Mouse (Mus musculus): ENCODE data around the gene Nfia. TPM values are rescaled to one million over a fixed set of nuclear protein-coding genes. Genes with fewer than 3 reads are reported as not detected.

Gene Nfia
- polyA plus RNA-seq, 1 experiment from 2014 or later, result 42.0 TPM

DNA sequence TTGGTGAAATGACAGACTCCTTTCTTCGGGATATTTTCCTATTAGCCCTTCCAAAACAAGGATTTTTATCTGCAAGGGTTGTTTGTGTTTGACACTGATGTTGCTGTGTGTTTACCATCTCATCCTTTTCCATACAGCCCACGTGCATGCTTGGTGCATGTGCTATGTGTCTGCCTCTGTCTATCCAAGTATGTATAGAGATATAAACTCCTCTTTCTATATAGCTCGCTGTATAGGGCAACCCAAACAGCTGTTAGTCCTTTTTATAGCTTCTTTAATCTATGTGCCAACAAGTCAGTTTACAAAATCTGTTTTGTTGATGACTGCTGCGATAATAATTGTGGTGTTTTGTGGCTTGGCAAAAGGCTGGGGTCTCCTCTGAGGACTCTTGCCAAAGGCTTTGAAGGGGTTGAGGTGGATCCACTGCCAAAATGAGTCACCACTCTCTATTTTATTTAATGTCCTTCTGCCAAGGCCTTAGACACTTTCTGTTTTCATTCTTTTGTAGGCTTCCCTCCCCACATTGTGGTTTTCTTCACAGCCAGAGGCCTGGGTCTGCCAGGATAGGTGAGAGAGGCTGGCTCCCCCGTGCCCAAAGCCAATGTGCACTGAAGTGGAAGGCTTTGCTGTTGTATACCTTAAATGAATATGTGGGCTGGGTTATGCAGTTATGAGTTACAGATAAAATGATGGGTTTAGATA, 154.2 kb downstream of the Nfia start:
- H3K9ac ChIP-seq, result no peak overlapping the region
- H3K27me3 ChIP-seq (replicated peaks), result no peaks in the 10 kb centered on the region
- no peaks in the 10 kb centered on the region for H3K36me3 ChIP-seq
- H3K27ac ChIP-seq (ENCODE audit: poor library complexity, severe bottlenecking), result no peak overlapping the region
- H3K4me1 ChIP-seq (replicated peaks), result peaks cover 38% of the 10 kb centered on the region
- ATAC-seq (ENCODE audit: insufficient number of reproducible peaks, low FRiP score), result no peak
- no peak overlapping the region for H3K4me3 ChIP-seq
- H3K9me3 ChIP-seq (replicated peaks), result no peaks in the 10 kb centered on the region
- H3K4me2 ChIP-seq, result no peak overlapping the region
- WGBS, result 71% methylated on average over 5 of the region's 5 CpGs

DNA sequence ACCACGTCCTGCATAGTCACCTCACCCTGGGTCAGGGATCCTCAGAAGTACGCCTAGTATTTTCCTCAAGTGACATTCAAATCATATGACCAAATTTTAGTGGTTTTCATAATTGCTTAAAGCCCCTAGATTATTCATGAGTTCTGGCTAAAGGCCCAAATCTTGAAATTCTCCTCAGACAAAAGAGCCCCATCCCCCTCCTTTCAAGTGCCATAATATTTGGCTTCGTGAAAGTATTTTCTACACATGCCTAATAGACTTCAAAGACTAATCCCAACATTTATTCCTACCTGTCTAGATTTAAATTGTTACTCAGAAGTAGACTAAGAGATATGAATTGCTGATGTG, 154.7 kb downstream of the Nfia start:
- WGBS, result 80% methylated on average over 3 of the region's 3 CpGs
- Histone ChIP-seq H3K27me3 (replicated peaks) (no peaks in the 10 kb centered on the region), H3K4me1 (replicated peaks) (peaks cover 38% of the 10 kb centered on the region), H3K9me3 (replicated peaks) (no peaks in the 10 kb centered on the region), H3K36me3 (no peaks in the 10 kb centered on the region), H3K27ac (ENCODE audit: poor library complexity, severe bottlenecking) (no peak overlapping the region), H3K4me3 (no peak overlapping the region), H3K4me2 (no peak overlapping the region), H3K9ac (no peak overlapping the region)
- no peak for ATAC-seq (ENCODE audit: insufficient number of reproducible peaks, low FRiP score)

DNA sequence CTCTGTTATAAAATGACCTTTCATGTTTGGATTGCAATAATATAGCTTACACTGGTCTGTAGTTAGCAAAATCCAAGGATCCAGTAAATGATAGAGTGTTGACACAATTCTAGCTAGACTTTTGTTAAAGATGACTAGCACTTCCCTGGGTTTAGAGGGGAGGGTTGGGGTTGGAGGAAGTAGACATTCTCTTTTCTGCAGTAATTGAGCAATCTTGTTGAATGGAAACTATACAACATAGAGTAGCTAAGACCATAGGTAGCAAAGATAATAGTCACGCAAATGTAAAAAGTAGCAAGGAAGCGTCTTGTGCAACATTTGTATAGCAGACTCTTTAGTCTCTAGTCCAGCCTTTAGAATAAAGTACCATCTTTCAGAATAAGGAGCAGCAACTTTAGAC, 163.8 kb downstream of the Nfia start:
- ATAC-seq (ENCODE audit: insufficient number of reproducible peaks, low FRiP score), result no peak
- Histone ChIP-seq H3K9me3 (replicated peaks) (no peaks in the 10 kb centered on the region), H3K36me3 (no peaks in the 10 kb centered on the region), H3K4me1 (replicated peaks) (peaks cover 33% of the 10 kb centered on the region), H3K27ac (ENCODE audit: poor library complexity, severe bottlenecking) (no peak overlapping the region), H3K4me2 (no peak overlapping the region), H3K27me3 (replicated peaks) (no peaks in the 10 kb centered on the region), H3K4me3 (no peak overlapping the region), H3K9ac (no peak overlapping the region)
- 82% methylated on average over 2 of the region's 2 CpGs for WGBS

DNA sequence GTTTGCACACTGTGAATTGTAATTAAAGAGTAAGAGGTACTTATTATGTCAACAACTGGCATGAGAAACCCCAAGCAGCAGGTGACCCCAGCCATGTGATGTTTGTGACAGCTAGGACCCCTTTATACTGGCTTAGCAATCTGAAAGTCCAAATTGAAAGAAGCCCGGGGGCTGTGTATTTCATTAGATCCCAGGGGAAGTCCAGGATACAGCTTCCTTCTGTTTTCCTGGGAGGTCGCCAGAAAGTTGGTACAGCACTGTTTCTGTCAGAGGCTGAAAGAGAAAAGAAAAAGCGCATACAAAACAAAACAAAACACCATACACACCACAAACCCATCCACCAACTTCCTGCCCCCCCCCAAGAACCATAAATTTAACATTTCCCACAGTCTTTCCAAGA, 164.4 kb downstream of the Nfia start:
- Histone ChIP-seq H3K27ac (ENCODE audit: poor library complexity, severe bottlenecking) (no peak overlapping the region), H3K4me1 (replicated peaks) (peaks cover 33% of the 10 kb centered on the region), H3K4me2 (no peak overlapping the region), H3K9me3 (replicated peaks) (no peaks in the 10 kb centered on the region), H3K27me3 (replicated peaks) (no peaks in the 10 kb centered on the region), H3K9ac (no peak overlapping the region), H3K4me3 (no peak overlapping the region), H3K36me3 (no peaks in the 10 kb centered on the region)
- no peak for ATAC-seq (ENCODE audit: insufficient number of reproducible peaks, low FRiP score)
- WGBS, result 59% methylated on average over 3 of the region's 3 CpGs

DNA sequence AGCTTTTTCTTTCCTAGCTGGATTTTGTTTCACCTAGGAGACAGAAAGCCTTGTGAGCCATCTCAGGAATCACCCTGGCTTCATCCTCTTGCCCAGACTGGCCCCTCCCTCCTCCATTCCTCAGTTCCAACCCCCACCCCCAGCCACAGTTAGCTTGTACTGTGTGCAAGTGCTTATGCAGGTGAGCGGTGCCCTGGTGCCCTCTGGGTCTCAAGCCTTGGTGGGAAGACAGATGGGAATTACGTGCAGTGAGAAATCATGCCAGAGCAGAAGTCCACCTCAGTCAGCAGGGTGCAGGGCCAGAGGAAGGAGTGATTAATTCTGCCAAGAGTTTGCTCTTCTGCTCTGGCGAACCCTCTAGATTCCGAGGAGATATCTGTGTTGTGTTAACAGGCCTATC, 167.0 kb downstream of the Nfia start:
- H3K4me2 ChIP-seq, result no peak overlapping the region
- no peaks in the 10 kb centered on the region for H3K9me3 ChIP-seq (replicated peaks)
- peak overlapping the region; percentile 51; the same call in 1 of the 2 replicates for H3K27ac ChIP-seq (ENCODE audit: poor library complexity, severe bottlenecking)
- peaks cover 37% of the 10 kb centered on the region for H3K4me1 ChIP-seq (replicated peaks)
- WGBS, result 37% methylated on average over 4 of the region's 4 CpGs
- H3K4me3 ChIP-seq, result no peak overlapping the region
- no peaks in the 10 kb centered on the region for H3K27me3 ChIP-seq (replicated peaks)
- H3K9ac ChIP-seq, result no peak overlapping the region
- 0 out of 2 replicates have a peak, but pooled peaks cover 3% of the 10 kb centered on the region for H3K36me3 ChIP-seq
- ATAC-seq (ENCODE audit: insufficient number of reproducible peaks, low FRiP score), result no peak

DNA sequence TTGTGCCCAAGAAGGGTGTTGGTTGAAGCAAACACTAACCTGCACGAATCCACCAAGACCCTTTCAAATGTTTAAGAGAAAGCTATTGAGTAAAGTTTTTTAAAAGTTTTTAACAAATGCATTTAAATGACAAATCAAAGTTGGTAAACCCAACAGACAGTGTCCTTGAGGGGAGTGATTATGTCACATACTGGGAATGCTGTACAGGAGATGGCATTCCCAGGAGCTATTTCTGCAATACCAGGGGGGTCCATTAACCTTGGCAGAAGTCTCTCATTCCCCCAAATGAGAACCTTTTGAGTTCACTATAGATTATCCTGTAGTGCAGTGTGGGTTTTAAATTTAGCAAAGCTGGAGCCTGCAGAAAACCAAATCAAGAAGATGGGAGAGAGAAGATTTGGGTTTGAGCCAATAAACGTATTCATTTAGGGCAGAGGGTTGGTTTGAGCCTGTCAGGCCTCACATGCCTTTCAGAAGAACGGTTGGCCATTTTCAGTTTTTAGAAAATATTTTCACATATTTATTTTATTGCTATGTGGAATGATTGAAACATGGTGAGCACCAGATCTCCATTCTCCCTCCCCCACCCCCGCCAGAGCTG, 167.5 kb downstream of the Nfia start:
- no peak for ATAC-seq (ENCODE audit: insufficient number of reproducible peaks, low FRiP score)
- H3K9me3 ChIP-seq (replicated peaks), result no peaks in the 10 kb centered on the region
- H3K27ac ChIP-seq (ENCODE audit: poor library complexity, severe bottlenecking), result peak overlapping the region; percentile 51; the same call in 1 of the 2 replicates
- no peak overlapping the region for H3K9ac ChIP-seq
- no peak overlapping the region for H3K4me3 ChIP-seq
- H3K27me3 ChIP-seq (replicated peaks), result no peaks in the 10 kb centered on the region
- H3K4me1 ChIP-seq (replicated peaks), result peaks cover 37% of the 10 kb centered on the region
- WGBS, result 66% methylated on average over 4 of the region's 4 CpGs
- no peak overlapping the region for H3K4me2 ChIP-seq
- 0 out of 2 replicates have a peak, but pooled peaks cover 3% of the 10 kb centered on the region for H3K36me3 ChIP-seq

DNA sequence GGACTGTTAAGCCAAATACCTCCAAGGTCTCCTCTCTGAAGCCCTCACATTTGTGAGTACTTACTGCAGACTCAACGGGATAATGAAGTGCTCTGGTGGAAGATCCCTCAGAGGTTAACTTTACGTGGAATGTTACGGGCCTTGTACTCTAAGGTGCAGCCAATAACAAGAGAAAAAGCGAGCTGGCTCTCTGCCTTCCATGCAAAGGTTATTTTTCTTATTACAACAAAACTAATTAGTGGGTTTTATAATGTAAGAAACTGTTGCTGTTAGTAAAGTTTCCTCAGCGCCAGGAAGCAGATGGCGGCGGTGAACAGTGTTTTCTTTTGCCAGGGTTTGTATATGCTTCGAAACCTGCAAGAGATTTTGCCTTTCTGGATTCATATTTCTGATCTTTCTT, 169.1 kb downstream of the Nfia start:
- Histone ChIP-seq H3K4me3 (no peak overlapping the region), H3K36me3 (0 out of 2 replicates have a peak, but pooled peaks cover 3% of the 10 kb centered on the region), H3K9me3 (replicated peaks) (no peaks in the 10 kb centered on the region), H3K4me2 (no peak overlapping the region), H3K9ac (no peak overlapping the region), H3K27me3 (replicated peaks) (no peaks in the 10 kb centered on the region), H3K27ac (ENCODE audit: poor library complexity, severe bottlenecking) (no peak overlapping the region), H3K4me1 (replicated peaks) (peaks cover 38% of the 10 kb centered on the region)
- WGBS, result 75% methylated on average over 8 of the region's 8 CpGs
- no peak for ATAC-seq (ENCODE audit: insufficient number of reproducible peaks, low FRiP score)

DNA sequence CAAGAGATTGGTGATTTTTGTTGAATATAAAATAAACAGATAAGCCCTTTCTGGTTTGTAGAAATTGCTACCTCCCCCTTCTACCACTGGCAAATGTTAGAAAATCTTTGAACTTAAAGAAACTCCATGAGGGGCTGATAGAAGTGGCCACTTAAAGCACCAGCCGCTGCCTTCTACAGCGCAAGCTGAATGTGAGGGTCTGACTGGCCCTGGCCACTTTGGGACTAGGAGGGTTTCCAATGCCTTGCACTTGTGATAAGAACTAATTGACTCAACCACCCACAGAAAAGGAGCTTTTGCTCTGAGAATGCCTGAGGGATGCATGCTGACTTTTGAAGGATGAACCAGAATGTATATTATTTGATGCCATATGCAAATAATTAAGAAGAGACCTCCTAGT, 171.8 kb downstream of the Nfia start:
- 51% methylated on average over 2 of the region's 2 CpGs for WGBS
- no peak overlapping the region for H3K4me2 ChIP-seq
- peaks cover 36% of the 10 kb centered on the region for H3K4me1 ChIP-seq (replicated peaks)

DNA sequence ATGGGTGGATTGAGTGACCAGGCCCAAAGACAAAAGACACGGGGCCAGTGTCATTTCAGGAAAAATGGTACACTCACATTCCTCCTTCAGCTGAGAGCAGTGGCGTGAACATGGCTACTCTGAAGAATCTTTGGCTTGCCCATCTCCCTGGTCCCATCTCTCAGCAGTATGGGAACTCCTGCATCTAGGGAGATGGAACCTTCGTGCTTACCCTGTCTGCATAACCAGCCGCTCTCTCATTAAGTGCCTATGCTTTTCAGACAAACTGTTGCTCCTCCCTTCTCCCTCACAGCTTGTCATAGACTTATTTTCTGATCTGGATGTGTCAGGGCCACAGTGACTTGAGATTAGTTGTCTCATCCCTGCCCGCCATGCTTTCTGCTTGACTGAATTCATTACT, 174.9 kb downstream of the Nfia start:
- no peak overlapping the region for H3K4me2 ChIP-seq
- no peak overlapping the region for H3K9ac ChIP-seq
- H3K27ac ChIP-seq (ENCODE audit: poor library complexity, severe bottlenecking), result no peak overlapping the region
- 0 out of 2 replicates have a peak, but pooled peaks cover 3% of the 10 kb centered on the region for H3K36me3 ChIP-seq
- H3K4me3 ChIP-seq, result no peak overlapping the region
- no peaks in the 10 kb centered on the region for H3K9me3 ChIP-seq (replicated peaks)
- no peaks in the 10 kb centered on the region for H3K27me3 ChIP-seq (replicated peaks)
- H3K4me1 ChIP-seq (replicated peaks), result peaks cover 31% of the 10 kb centered on the region
- 85% methylated on average over 5 of the region's 5 CpGs for WGBS
- no peak for ATAC-seq (ENCODE audit: insufficient number of reproducible peaks, low FRiP score)

More for the DNA sequence above, 171.8 kb downstream of the Nfia start:
- no peaks in the 10 kb centered on the region for H3K27me3 ChIP-seq (replicated peaks)
- H3K9me3 ChIP-seq (replicated peaks), result no peaks in the 10 kb centered on the region
- H3K36me3 ChIP-seq, result 0 out of 2 replicates have a peak, but pooled peaks cover 3% of the 10 kb centered on the region
- ATAC-seq (ENCODE audit: insufficient number of reproducible peaks, low FRiP score), result no peak
- no peak overlapping the region for H3K27ac ChIP-seq (ENCODE audit: poor library complexity, severe bottlenecking)
- no peak overlapping the region for H3K4me3 ChIP-seq
- H3K9ac ChIP-seq, result no peak overlapping the region

DNA sequence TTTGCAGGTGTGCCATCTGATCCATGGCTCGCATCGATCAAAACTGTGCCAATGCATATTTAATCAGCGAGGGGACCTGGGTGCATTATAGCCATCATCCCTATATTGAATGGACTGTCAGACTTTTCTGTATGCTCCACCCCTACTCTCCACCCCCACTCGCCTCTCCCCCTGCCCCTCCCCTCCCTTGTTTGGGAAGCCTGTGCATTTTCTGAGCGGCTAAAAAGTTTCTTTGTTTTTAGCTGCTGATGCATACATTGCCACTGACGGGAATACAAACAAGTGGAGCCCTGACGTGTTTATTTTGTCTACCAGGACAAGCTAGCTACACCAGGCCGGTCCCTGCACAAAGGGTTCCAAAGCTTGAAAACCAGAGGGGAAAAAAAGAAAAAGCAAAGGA, 175.7 kb downstream of the Nfia start:
- Histone ChIP-seq H3K27me3 (replicated peaks) (no peaks in the 10 kb centered on the region), H3K4me1 (replicated peaks) (peaks cover 33% of the 10 kb centered on the region), H3K4me2 (no peak overlapping the region), H3K9me3 (replicated peaks) (no peaks in the 10 kb centered on the region), H3K36me3 (no peaks in the 10 kb centered on the region), H3K9ac (no peak overlapping the region), H3K27ac (ENCODE audit: poor library complexity, severe bottlenecking) (no peak overlapping the region), H3K4me3 (no peak overlapping the region)
- ATAC-seq (ENCODE audit: insufficient number of reproducible peaks, low FRiP score), result no peak
- 60% methylated on average over 8 of the region's 8 CpGs for WGBS

DNA sequence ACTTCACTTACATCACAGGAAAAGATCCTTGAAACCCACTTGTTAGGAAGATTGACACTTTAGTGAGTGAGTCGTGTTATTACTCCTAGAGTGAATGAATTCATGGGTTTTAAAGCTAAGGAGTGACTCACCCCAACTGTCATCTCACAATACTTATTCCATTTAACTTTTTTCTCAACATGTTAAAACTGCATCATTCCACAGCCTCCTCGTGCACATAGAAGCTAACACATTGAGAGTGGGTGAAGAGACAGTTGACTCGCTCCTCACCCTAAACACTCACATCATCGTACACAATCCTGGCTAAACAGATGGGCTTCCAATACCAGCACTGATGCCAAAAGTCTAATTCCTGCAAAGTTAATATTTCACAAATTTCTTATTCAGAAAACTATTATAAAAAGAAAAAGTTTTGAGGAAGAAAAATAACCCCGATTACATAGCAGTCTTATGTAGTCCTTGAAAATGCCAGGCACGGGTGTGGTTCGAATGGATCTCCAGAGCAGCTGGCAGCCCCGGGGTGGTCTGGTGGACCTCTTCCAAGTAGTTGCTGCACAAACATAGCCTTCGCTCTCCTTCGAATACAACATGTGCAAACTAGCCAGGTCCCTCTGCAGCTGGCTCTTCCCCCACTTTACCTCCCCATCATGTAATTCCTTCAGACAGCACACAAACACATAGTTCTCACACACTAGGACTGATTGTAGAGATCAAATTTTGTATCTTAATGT, 178.0 kb downstream of the Nfia start:
- Histone ChIP-seq H3K9me3 (replicated peaks) (no peaks in the 10 kb centered on the region), H3K27ac (ENCODE audit: poor library complexity, severe bottlenecking) (no peak overlapping the region), H3K4me2 (no peak overlapping the region), H3K36me3 (no peaks in the 10 kb centered on the region), H3K9ac (no peak overlapping the region), H3K27me3 (replicated peaks) (no peaks in the 10 kb centered on the region), H3K4me3 (no peak overlapping the region), H3K4me1 (replicated peaks) (peaks cover 25% of the 10 kb centered on the region)
- 77% methylated on average over 10 of the region's 10 CpGs for WGBS
- ATAC-seq (ENCODE audit: insufficient number of reproducible peaks, low FRiP score), result no peak

Measured in heart, embryonic 12.5 days (tissue).